Mouse (Mus musculus) liver, embryonic 14.5 days (tissue): ENCODE measurements around the gene Nr1h4.

Source experiments
- CTCF ChIP-seq: IDR thresholded peaks from 2 replicates; pipeline ENCODE4 v1.5.1; 2016; ENCODE audit warnings: antibody characterized with exemption, low read depth, control low read depth
- EP300 ChIP-seq: IDR thresholded peaks from 2 replicates; pipeline ENCODE4 v1.6.1; 2016; ENCODE audit warnings: antibody characterized with exemption, low read depth

- no peak for TF ChIP-seq CTCF
- TF ChIP-seq EP300: no peak
Measured at GRCm38 (mm10) chr10:89406733-89407484, 126.5 kb downstream of the Nr1h4 start.
